Mouse (Mus musculus) ES-Bruce4 (cell line): Measurements from ENCODE around the gene Celsr2.

Source experiments
- CTCF ChIP-seq: IDR thresholded peaks from one replicate; pipeline ENCODE4 v1.8.1; 2011; ENCODE audit warnings: low read depth, low read length
- EP300 ChIP-seq: IDR thresholded peaks from 2 replicates; pipeline ENCODE4 v1.6.1; 2011; ENCODE audit warnings: low read depth, low read length; ENCODE audit not compliant: insufficient read depth
- POLR2A ChIP-seq: IDR thresholded peaks from one replicate; pipeline ENCODE4 v1.8.1; 2011; ENCODE audit warnings: low read length; ENCODE audit not compliant: insufficient read depth

DNA sequence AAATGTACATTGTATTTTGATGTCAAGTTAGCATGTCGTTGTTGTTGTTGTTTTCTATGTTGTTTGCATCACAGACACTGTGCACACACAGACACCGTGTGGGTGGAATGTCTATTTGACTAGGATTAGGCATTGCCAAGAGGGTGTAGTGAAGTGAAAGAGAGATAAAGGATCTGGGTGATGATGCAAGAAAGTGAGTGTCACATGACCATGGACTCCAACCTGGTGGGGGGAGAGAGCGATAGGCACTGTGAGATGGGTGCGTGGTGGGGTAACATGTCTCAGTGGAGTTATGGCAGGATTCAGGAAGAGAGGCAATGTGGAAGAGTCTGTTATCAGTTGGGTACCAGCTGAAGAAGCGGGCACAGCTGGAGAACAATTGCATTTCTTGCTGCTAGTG, 46.6 kb downstream of the Celsr2 start:
- TF ChIP-seq POLR2A (no peak), CTCF (no peak), EP300 (no peak)
